Mouse (Mus musculus) liver, postnatal 0 days (tissue): ENCODE results near the gene Ptpn21.

Experiments
- CTCF ChIP-seq: sonication (generic); IDR thresholded peaks from 2 replicates; pipeline ENCODE4 v1.5.1; 2016; ENCODE audit warnings: antibody characterized with exemption, low read depth
- EP300 ChIP-seq: IDR thresholded peaks from 2 replicates; pipeline ENCODE4 v1.6.1; 2016; ENCODE audit warnings: antibody characterized with exemption, low read depth, mild to moderate bottlenecking

DNA sequence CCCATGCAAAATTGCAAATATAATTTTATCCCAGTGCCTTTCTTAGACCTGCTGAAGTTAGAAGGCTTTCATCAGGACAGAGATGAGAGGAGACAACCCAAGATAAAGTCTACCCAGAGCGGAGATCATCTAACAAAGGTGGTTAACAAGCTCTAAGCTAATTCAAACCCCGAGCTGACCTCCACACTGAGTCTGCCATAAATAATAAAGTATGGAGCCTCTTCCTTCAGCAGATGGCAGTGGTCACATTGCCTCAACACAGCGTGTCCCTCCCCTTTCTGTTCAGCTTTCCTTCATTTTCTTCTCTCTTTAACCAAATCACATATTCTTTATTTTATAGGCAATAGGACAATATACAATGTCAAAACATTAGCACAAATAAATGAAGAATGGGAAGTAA is 16.2 kb downstream of the Ptpn21 start:
- TF ChIP-seq CTCF (no peak), EP300 (no peak)
